Mouse (Mus musculus): ENCODE data around the gene Rpap3.

Gene Rpap3

GRCm38 (mm10) chr15:97730365-97730764 is 24.7 kb upstream of the Rpap3 start:
- DNase-seq = peak; percentile 73 to 81

- DNase-seq = peak; percentile 76 to 86
Measured at GRCm38 (mm10) chr15:97728804-97729203, 23.2 kb upstream of the Rpap3 start.

- no peak for DNase-seq
Measured at GRCm38 (mm10) chr15:97728394-97728793, 22.8 kb upstream of the Rpap3 start.

GRCm38 (mm10) chr15:97727520-97727919 is 21.9 kb upstream of the Rpap3 start:
- no peak for DNase-seq

GRCm38 (mm10) chr15:97727048-97727447 is 21.4 kb upstream of the Rpap3 start:
- DNase-seq = no peak

- DNase-seq = no peak
Measured at GRCm38 (mm10) chr15:97726310-97726709, 20.7 kb upstream of the Rpap3 start.

GRCm38 (mm10) chr15:97725198-97725785 is 19.7 kb upstream of the Rpap3 start:
- DNase-seq = no peak

- DNase-seq = no peak
Measured at GRCm38 (mm10) chr15:97724346-97725197, 18.9 kb upstream of the Rpap3 start.

GRCm38 (mm10) chr15:97723536-97724345 is 18.1 kb upstream of the Rpap3 start:
- no peak for DNase-seq

- DNase-seq = peak; percentile 41 to 53
Measured at GRCm38 (mm10) chr15:97721008-97721701, 15.5 kb upstream of the Rpap3 start.

- DNase-seq = peak; percentile 64 to 65
Measured at GRCm38 (mm10) chr15:97720026-97720675, 14.5 kb upstream of the Rpap3 start.

GRCm38 (mm10) chr15:97719494-97719893 is 13.9 kb upstream of the Rpap3 start:
- no peak for DNase-seq

- DNase-seq = no peak
Measured at GRCm38 (mm10) chr15:97718535-97719155, 13.0 kb upstream of the Rpap3 start.

GRCm38 (mm10) chr15:97717861-97718534 is 12.4 kb upstream of the Rpap3 start:
- DNase-seq = peak; percentile 74 to 84

GRCm38 (mm10) chr15:97716782-97717181 is 11.2 kb upstream of the Rpap3 start:
- no peak for DNase-seq

- DNase-seq = no peak
Measured at GRCm38 (mm10) chr15:97715734-97716133, 10.1 kb upstream of the Rpap3 start.

- DNase-seq = no peak
Measured at GRCm38 (mm10) chr15:97715083-97715482, 9.5 kb upstream of the Rpap3 start.

GRCm38 (mm10) chr15:97712546-97712945 is 6.9 kb upstream of the Rpap3 start:
- no peak for DNase-seq

- no peak for DNase-seq
Measured at GRCm38 (mm10) chr15:97710906-97711305, 5.3 kb upstream of the Rpap3 start.

- no peak for DNase-seq
Measured at GRCm38 (mm10) chr15:97696616-97697015, 9.0 kb downstream of the Rpap3 start.

GRCm38 (mm10) chr15:97693411-97693810 is 12.2 kb downstream of the Rpap3 start:
- DNase-seq = no peak

All from kidney, postnatal 36 days (tissue).